Mouse (Mus musculus) limb, embryonic 13.5 days (tissue): ENCODE measurements around the gene Dusp18. TPM values are rescaled to one million over a fixed set of nuclear protein-coding genes. Genes with fewer than 3 reads are reported as not detected.
A peak's percentile ranks its signal among the peaks of the same experiment; 100 is the strongest.

Experiments
- ATAC-seq: fragments of 200-750 bp; cut with Nextera tagmentation; 2 replicates; pipeline ENCODE4 v1.8.0; 2017; ENCODE audit warnings: low read depth, moderate number of reproducible peaks, moderate TSS enrichment; ENCODE audit not compliant: low FRiP score
- H3K27ac ChIP-seq: fragments of 300-500 bp; sonication (generic); 2 replicates; pipeline ENCODE4 v1.5.1; 2015; ENCODE audit warnings: inconsistent platforms, mild to moderate bottlenecking, moderate library complexity
- H3K27me3 ChIP-seq: fragments of 300-500 bp; sonication (generic); 2 replicates; pipeline ENCODE4 v1.6.1; 2015; ENCODE audit warnings: mild to moderate bottlenecking, inconsistent platforms
- H3K36me3 ChIP-seq: fragments of 300-500 bp; sonication (generic); 2 replicates; pipeline ENCODE4 v1.6.1; 2015; ENCODE audit warnings: inconsistent platforms, mild to moderate bottlenecking, moderate library complexity
- H3K4me1 ChIP-seq: fragments of 300-500 bp; sonication (generic); 2 replicates; pipeline ENCODE4 v1.6.1; 2015; ENCODE audit warnings: inconsistent platforms
- H3K4me2 ChIP-seq: fragments of 300-500 bp; sonication (generic); replicated peaks from 2 replicates; pipeline ENCODE4 v1.6.1; 2015; ENCODE audit warnings: inconsistent platforms, mild to moderate bottlenecking, moderate library complexity
- H3K4me3 ChIP-seq: fragments of 300-500 bp; sonication (generic); 2 replicates; pipeline ENCODE4 v1.5.1; 2015; ENCODE audit warnings: moderate library complexity, mild to moderate bottlenecking, inconsistent platforms
- H3K9ac ChIP-seq: fragments of 300-500 bp; sonication (generic); 2 replicates; pipeline ENCODE4 v1.6.1; 2015; ENCODE audit warnings: mild to moderate bottlenecking, inconsistent platforms
- H3K9me3 ChIP-seq: fragments of 300-500 bp; sonication (generic); 2 replicates; pipeline ENCODE4 v1.6.1; 2016; ENCODE audit warnings: inconsistent platforms
- WGBS: fragments of 180-500 bp; shearing (Covaris S2); methylation state at CpG from one replicate; pipeline ENCODE4 v1.1.7; 2015; 5-methylcytosine and 5-hydroxymethylcytosine counted together
- polyA plus RNA-seq: library from polyadenylated mRNA; unstranded; fragments of >200 nt; fragmentation: Nextera tagmentation; extraction: Ambion mirVana; gene quantifications from 2 replicates; pipeline ENCODE4 v1.2.1, GENCODE M21; 2015

Dusp18 gene
- polyA plus RNA-seq, 1 experiment from 2014 or later: 11.0 TPM

DNA sequence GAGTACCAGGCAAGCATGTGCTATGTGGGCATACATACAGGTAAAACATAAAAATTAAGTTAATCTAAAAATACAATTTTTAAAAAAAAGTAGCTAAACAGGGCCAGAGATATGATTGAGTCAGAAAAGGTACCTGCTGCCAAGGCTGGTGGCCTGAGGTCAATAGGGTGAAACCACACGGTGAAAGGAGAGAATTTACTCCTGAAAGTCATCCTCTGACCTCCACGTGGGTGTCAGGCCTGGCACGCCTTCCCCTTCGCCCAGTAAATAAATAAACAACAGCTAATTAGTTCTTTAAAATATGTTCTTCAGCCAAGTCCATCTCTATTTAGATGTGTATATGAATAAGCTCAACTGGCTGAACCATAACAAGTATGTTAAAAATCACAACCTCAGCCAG, 34.7 kb upstream of the Dusp18 start:
- H3K4me2 ChIP-seq: no peak overlapping the region
- H3K27me3 ChIP-seq: peaks cover 28% of the 10 kb centered on the region
- no peak for ATAC-seq
- H3K9me3 ChIP-seq: no peaks in the 10 kb centered on the region
- no peak overlapping the region for H3K9ac ChIP-seq
- H3K4me3 ChIP-seq: no peak overlapping the region
- 74% methylated on average over 4 of the region's 4 CpGs for WGBS
- peaks cover 10% of the 10 kb centered on the region; the same call in 1 of the 2 replicates for H3K4me1 ChIP-seq
- H3K27ac ChIP-seq: no peak overlapping the region
- H3K36me3 ChIP-seq: no peaks in the 10 kb centered on the region

DNA sequence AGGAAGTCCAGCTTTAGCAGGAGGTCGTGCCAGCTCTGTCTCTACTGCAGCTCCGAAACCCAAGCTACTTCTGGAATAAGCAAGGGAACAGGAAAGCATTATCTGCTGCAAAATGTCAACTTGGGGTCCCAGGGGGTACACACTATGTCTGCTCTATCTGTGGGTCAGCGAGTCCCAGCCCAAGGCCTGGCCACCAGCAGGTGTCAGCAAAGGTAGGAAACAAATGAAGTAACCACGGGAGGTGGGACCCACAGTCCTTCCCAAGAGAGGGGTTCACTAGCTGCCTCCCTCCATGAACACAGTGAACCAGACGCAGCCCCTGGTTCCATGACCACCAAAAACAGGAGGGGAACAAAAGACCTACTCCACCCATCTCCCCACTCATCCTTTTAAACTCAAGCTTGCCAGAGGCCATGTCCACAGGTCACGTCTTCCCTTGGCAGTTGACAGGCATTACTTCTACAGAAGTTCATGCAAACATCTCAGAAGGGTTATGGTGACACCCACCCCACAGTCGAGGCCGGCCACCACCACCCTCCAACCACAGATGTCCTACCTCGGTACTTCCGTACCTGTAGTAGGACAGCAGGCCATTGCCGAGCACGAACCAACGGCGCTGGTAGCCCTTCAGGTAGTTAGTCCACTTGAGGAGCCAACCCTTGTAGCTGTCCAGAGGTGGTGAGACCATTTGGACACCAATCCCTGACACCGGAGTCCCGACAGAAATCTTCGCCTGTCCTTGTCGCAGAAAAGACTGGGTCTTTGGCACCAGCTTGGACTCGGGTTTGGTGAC, 32.2 kb upstream of the Dusp18 start:
- Histone ChIP-seq H3K27ac (no peak overlapping the region), H3K9ac (peak overlapping the region; percentile 70; the same call in 1 of the 2 replicates), H3K4me3 (peak overlapping the region; percentile 54), H3K4me2 (peak overlapping the region; percentile 84), H3K4me1 (peaks cover 10% of the 10 kb centered on the region; the same call in 1 of the 2 replicates), H3K9me3 (no peaks in the 10 kb centered on the region), H3K27me3 (peaks cover 35% of the 10 kb centered on the region), H3K36me3 (no peaks in the 10 kb centered on the region)
- 75% methylated on average over 19 of the region's 19 CpGs for WGBS
- ATAC-seq: no peak

DNA sequence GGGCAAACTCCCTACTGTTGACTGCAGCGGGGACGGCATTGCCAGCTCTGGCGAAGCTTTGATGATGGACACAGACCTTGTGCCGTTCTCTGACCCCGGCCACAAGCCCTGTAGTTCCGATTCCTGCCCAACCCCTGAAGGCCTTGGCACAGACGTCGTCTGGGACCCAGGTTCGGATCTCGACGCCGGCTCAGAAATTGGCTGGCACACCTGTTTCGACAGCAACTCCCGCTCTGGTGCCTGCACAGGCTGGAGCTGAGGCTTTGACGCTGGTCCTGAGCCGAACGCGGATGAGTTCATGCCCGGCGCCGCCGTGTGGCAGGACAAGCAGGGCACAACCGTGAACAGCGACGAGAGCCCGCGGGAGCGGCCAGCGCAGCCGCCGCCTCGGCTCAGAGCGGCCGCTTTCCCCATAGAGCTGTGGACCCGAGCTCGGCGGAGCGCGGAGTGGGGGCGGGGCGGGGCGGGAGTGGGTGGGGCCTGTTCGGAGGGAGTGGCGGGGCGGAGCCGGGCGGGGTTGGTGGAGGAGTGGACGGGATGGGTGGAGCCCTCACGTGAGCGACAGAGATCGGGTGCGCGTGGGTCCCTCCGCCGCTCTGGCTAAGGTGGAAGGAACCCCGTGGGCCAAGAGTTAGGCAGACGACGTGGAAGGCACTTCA, 31.5 kb upstream of the Dusp18 start, which contains the start of gene Osbp2:
Gene Osbp2, minus strand, starts transcription at position 450 of the 659 bp plus-strand sequence.
- no peaks in the 10 kb centered on the region for H3K36me3 ChIP-seq
- peak within 1 kb of the TSS; percentile 54 for H3K4me3 ChIP-seq
- H3K9me3 ChIP-seq: no peaks in the 10 kb centered on the region
- no peak within 1 kb of the TSS for H3K27ac ChIP-seq
- WGBS: 4% methylated on average over 45 of the region's 58 CpGs
- peak within 1 kb of the TSS; percentile 70 for H3K9ac ChIP-seq
- H3K4me1 ChIP-seq: peaks cover 10% of the 10 kb centered on the region; the same call in 1 of the 2 replicates
- ATAC-seq: peak; percentile 94
- peak within 1 kb of the TSS; percentile 84 for H3K4me2 ChIP-seq
- peaks cover 35% of the 10 kb centered on the region for H3K27me3 ChIP-seq

DNA sequence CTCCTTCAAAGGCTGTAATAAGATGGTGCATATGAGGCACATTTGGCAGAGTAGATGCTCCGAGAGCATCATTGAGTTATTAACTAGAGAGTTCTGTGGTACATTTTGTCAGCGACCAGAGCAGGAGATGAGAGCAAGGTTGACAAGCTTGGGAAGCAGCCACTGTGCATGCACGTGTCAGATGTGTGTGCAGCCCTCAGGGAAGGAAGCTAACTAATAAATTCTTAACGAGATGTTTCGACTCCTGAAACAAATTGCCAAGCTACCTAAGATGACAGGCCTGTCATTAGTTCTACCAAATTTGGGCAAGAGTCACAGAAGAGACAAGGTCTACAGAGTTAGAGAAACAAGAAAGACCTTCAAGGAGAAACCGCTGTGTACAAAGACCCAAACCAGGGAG, 30.7 kb upstream of the Dusp18 start:
- Histone ChIP-seq H3K36me3 (no peaks in the 10 kb centered on the region), H3K27me3 (peaks cover 35% of the 10 kb centered on the region), H3K4me2 (peak overlapping the region; percentile 84), H3K4me1 (peaks cover 10% of the 10 kb centered on the region; the same call in 1 of the 2 replicates), H3K9me3 (no peaks in the 10 kb centered on the region), H3K27ac (no peak overlapping the region), H3K9ac (peak overlapping the region; percentile 70; the same call in 1 of the 2 replicates), H3K4me3 (peak overlapping the region; percentile 54)
- ATAC-seq: no peak
- WGBS: 21% methylated on average over 6 of the region's 6 CpGs

DNA sequence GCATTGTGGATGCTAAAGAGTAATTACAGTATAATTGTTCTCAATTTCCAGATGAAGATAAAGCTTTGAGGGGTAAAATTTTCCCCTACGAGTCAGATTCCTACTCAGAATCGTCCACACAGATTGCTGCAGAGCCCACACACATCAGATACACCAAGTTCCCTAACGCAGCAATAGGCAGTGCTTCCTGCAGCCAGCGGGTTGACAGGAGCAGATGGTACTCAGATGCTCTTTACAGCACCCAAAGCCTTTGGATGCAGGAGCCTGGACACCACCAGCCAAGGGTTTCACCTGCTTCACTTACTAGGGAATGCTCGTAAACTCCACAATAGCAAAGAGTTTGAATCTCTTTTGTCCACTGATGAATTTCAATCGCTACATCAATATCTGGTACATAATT, 18.6 kb upstream of the Dusp18 start:
- ATAC-seq: no peak
- H3K36me3 ChIP-seq: no peaks in the 10 kb centered on the region
- WGBS: 69% methylated on average over 6 of the region's 6 CpGs
- H3K4me3 ChIP-seq: no peak overlapping the region
- no peaks in the 10 kb centered on the region; the same call in 1 of the 2 replicates for H3K27me3 ChIP-seq
- H3K27ac ChIP-seq: no peak overlapping the region
- no peak overlapping the region for H3K4me2 ChIP-seq
- no peaks in the 10 kb centered on the region for H3K9me3 ChIP-seq
- no peaks in the 10 kb centered on the region for H3K4me1 ChIP-seq
- H3K9ac ChIP-seq: no peak overlapping the region

DNA sequence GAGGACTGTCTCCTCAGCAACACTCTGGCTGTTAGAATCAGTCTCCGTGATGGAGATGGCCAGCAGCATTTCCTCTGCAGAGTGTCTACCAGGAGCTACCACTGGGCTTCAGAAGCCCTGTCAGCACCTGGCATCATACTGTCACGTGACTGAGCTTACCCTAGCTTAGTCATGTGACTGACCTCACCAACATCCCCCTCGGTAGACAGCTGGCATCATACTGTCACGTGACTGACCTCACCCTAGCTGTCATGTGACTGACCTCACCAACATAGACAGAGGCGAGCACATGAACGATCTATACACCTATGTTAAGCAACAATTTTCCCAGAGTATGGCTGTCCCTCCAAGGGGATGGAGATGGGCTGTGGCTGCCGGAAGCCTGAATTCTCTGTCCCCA, 16.4 kb upstream of the Dusp18 start:
- H3K9ac ChIP-seq: no peak overlapping the region
- H3K36me3 ChIP-seq: no peaks in the 10 kb centered on the region
- H3K4me1 ChIP-seq: no peaks in the 10 kb centered on the region
- no peak for ATAC-seq
- WGBS: 81% methylated on average over 7 of the region's 7 CpGs
- no peaks in the 10 kb centered on the region for H3K9me3 ChIP-seq
- no peak overlapping the region for H3K4me3 ChIP-seq
- peaks cover 5% of the 10 kb centered on the region; the same call in 1 of the 2 replicates for H3K27me3 ChIP-seq
- no peak overlapping the region for H3K4me2 ChIP-seq
- no peak overlapping the region for H3K27ac ChIP-seq

DNA sequence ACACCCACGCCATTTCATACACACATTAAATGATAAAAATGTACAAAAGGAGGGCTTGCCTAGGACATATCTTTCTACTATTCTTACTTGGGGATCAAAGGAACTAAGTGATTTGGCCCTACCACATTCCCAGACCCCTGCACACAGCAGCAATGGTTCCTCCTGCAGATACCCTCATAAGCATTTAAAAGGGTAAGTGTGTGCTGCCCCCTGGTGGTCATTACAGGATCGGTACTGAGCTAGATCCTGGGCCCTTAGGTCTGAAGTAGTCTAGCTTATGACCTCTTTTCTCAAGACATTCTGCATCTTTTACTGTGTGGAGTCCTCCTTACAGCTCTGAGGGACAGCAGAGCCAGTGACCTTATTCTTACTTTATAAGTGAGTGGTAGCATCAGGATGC, 15.2 kb upstream of the Dusp18 start:
- H3K4me2 ChIP-seq: no peak overlapping the region
- no peaks in the 10 kb centered on the region for H3K36me3 ChIP-seq
- no peak overlapping the region for H3K27ac ChIP-seq
- ATAC-seq: no peak
- H3K27me3 ChIP-seq: peaks cover 5% of the 10 kb centered on the region; the same call in 1 of the 2 replicates
- H3K4me3 ChIP-seq: no peak overlapping the region
- 0 out of 2 replicates have a peak, but pooled peaks cover under 1% of the 10 kb centered on the region for H3K4me1 ChIP-seq
- H3K9me3 ChIP-seq: no peaks in the 10 kb centered on the region
- H3K9ac ChIP-seq: no peak overlapping the region
- WGBS: 41% methylated on average over 2 of the region's 2 CpGs

DNA sequence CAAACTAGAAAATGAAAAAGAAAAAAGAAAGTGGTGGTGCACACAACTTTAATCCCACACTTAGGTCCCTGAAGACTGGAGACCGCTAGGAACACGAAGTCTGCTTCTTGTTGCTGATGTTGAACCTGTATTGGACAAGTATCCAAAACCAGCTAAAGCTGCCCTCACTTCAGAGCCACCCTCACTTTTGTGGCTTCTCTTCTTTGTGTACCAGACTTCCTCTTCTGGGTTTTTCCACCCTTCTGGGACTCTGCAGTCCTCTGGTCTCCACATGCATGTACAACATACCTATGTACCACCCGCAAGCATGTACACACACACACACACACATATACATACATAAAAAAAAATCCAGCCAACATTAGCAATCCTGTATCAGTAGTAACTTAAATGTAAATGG, 11.3 kb upstream of the Dusp18 start:
- H3K27ac ChIP-seq: no peak overlapping the region
- WGBS: 90% methylated on average over 3 of the region's 3 CpGs
- H3K27me3 ChIP-seq: 0 out of 2 replicates have a peak, but pooled peaks cover 5% of the 10 kb centered on the region
- H3K9ac ChIP-seq: no peak overlapping the region
- no peak overlapping the region for H3K4me3 ChIP-seq
- no peak overlapping the region for H3K4me2 ChIP-seq
- H3K9me3 ChIP-seq: no peaks in the 10 kb centered on the region
- H3K4me1 ChIP-seq: 0 out of 2 replicates have a peak, but pooled peaks cover 5% of the 10 kb centered on the region
- no peaks in the 10 kb centered on the region for H3K36me3 ChIP-seq
- ATAC-seq: no peak

DNA sequence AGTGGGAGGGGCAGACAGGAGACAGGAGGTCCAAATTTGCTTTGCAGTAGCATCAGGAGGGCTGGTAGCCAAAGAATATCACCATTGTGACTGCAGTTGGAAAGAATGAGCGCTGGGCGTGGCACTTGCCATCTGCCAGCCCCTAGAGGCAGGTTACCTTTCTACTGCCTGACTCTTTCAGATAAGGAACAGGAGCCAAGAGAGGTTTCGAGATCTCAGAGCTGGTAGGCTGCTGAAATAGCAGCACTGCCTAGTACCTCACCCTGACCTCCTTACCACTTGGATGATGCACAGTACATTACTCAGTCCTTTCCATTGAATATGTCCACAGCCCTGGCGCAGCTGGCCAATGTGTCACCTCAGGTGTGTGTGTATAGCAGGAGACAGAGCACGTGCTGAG, 7.7 kb upstream of the Dusp18 start:
- no peak overlapping the region for H3K4me2 ChIP-seq
- no peak overlapping the region for H3K27ac ChIP-seq
- H3K4me3 ChIP-seq: no peak overlapping the region
- 0 out of 2 replicates have a peak, but pooled peaks cover 5% of the 10 kb centered on the region for H3K4me1 ChIP-seq
- H3K27me3 ChIP-seq: no peaks in the 10 kb centered on the region
- no peak for ATAC-seq
- no peak overlapping the region for H3K9ac ChIP-seq
- no peaks in the 10 kb centered on the region for H3K36me3 ChIP-seq
- H3K9me3 ChIP-seq: no peaks in the 10 kb centered on the region
- WGBS: 79% methylated on average over 5 of the region's 5 CpGs

DNA sequence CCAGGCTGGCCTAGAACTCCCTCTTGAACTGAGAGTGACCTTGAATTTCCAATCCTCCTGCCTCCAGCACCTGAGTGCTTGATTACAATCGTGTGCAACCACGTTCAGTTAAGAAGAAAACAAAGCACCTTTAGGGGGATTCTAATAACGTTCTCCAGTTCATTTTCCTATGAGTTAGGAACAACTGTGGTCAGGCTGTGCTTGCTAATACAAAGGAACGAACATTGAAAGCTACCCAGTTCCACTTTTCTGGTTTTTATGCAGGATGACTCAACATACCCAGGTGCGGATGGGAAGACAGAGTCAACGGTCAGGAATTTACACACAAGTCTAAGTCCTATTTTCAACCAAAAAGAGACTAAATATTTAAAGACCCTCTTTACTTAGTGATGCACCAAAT, 1.1 kb upstream of the Dusp18 start:
- Histone ChIP-seq H3K27ac (no peak overlapping the region), H3K36me3 (peaks cover 16% of the 10 kb centered on the region), H3K27me3 (no peaks in the 10 kb centered on the region), H3K4me3 (no peak overlapping the region), H3K9ac (no peak overlapping the region), H3K4me2 (peak overlapping the region; percentile 87), H3K4me1 (0 out of 2 replicates have a peak, but pooled peaks cover 2% of the 10 kb centered on the region), H3K9me3 (no peaks in the 10 kb centered on the region)
- ATAC-seq: no peak
- 80% methylated on average over 6 of the region's 6 CpGs for WGBS

DNA sequence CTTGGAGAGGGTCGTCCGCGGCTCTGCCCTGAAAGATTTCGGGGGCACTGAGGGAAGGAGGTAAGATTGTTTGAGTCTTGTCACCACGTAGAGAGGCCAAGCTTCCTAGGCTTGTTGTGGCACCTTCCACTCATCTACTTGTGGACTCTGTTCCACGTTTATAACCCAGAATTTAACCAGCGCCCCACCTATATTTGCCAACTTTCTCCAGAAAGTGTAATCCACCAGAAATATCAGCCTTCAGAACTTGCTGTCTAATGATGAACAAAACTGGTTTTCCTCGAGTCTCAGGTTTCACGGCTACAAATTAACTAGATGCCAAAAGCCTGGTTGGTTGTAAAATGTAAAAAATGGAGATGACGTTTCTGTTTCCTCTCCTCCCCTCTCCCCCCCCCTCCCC, 418 bp downstream of the Dusp18 start:
- H3K4me2 ChIP-seq: peak overlapping the region; percentile 87
- H3K27ac ChIP-seq: peak overlapping the region; percentile 67; the same call in 1 of the 2 replicates
- 0 out of 2 replicates have a peak, but pooled peaks cover 2% of the 10 kb centered on the region for H3K4me1 ChIP-seq
- H3K4me3 ChIP-seq: peak overlapping the region; percentile 57
- no peak for ATAC-seq
- H3K36me3 ChIP-seq: peaks cover 16% of the 10 kb centered on the region
- H3K9ac ChIP-seq: peak overlapping the region; percentile 70
- no peaks in the 10 kb centered on the region for H3K27me3 ChIP-seq
- WGBS: 2% methylated on average over 10 of the region's 10 CpGs
- no peaks in the 10 kb centered on the region for H3K9me3 ChIP-seq

DNA sequence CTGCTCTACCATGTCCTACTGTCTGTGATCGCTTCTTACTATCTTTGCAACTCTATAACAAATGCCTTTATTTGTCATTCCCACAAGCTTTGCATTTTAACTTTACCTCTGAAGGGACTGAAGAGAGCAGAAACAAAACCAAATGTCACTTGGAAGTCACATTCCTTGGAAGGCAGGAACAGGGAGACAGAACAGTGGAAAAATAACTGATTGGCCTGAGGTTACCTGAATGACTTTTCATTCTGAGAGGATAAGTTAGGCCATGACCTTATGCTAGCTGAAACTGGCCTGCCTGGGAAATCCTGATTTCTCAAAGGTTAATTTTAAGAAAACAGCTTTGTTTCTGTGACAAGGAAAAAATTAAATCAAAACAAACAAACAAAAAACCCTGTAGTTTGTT, 893 bp downstream of the Dusp18 start:
- no peak for ATAC-seq
- Histone ChIP-seq H3K27me3 (no peaks in the 10 kb centered on the region), H3K4me2 (no peak overlapping the region), H3K4me1 (0 out of 2 replicates have a peak, but pooled peaks cover 2% of the 10 kb centered on the region), H3K4me3 (no peak overlapping the region), H3K9me3 (no peaks in the 10 kb centered on the region), H3K36me3 (peaks cover 16% of the 10 kb centered on the region), H3K27ac (no peak overlapping the region), H3K9ac (no peak overlapping the region)
- 93% methylated on average over 1 of the region's 1 CpGs for WGBS
